Mouse (Mus musculus) heart, embryonic 13.5 days (tissue): Measurements from ENCODE around the gene Tmem171. TPM values are rescaled to one million over a fixed set of nuclear protein-coding genes. Genes with fewer than 3 reads are reported as not detected.
A peak's percentile ranks its signal among the peaks of the same experiment; 100 is the strongest.

Source experiments
- ATAC-seq: fragments of 200-750 bp; cut with Nextera tagmentation; 2 replicates; pipeline ENCODE4 v1.8.0; 2017; ENCODE audit warnings: moderate TSS enrichment; ENCODE audit not compliant: insufficient number of reproducible peaks, low FRiP score, low TSS enrichment; ENCODE audit errors: extremely low read depth
- H3K27ac ChIP-seq: fragments of 300-500 bp; sonication (generic); replicated peaks from 2 replicates; pipeline ENCODE4 v1.5.1; 2015; ENCODE audit warnings: moderate library complexity, mild to moderate bottlenecking, inconsistent platforms
- H3K27me3 ChIP-seq: fragments of 300-500 bp; sonication (generic); replicated peaks from 2 replicates; pipeline ENCODE4 v1.6.1; 2015; ENCODE audit warnings: mild to moderate bottlenecking, inconsistent platforms
- H3K36me3 ChIP-seq: fragments of 300-500 bp; sonication (generic); 2 replicates; pipeline ENCODE4 v1.6.1; 2015; ENCODE audit warnings: mild to moderate bottlenecking, inconsistent platforms
- H3K4me1 ChIP-seq: fragments of 300-500 bp; sonication (generic); 2 replicates; pipeline ENCODE4 v1.6.1; 2015; ENCODE audit warnings: inconsistent platforms
- H3K4me2 ChIP-seq: fragments of 300-500 bp; sonication (generic); 2 replicates; pipeline ENCODE4 v1.6.1; 2015; ENCODE audit warnings: inconsistent platforms, mild to moderate bottlenecking, moderate library complexity
- H3K4me3 ChIP-seq: fragments of 300-500 bp; sonication (generic); 2 replicates; pipeline ENCODE4 v1.5.1; 2015; ENCODE audit warnings: moderate library complexity, mild to moderate bottlenecking, inconsistent platforms
- H3K9ac ChIP-seq: fragments of 300-500 bp; sonication (generic); 2 replicates; pipeline ENCODE4 v1.6.1; 2015; ENCODE audit warnings: inconsistent platforms, mild to moderate bottlenecking, moderate library complexity
- H3K9me3 ChIP-seq: fragments of 300-500 bp; sonication (generic); 2 replicates; pipeline ENCODE4 v1.6.1; 2016; ENCODE audit warnings: inconsistent platforms
- WGBS: fragments of 180-500 bp; shearing (Covaris S2); methylation state at CpG from one replicate; pipeline ENCODE4 v1.1.7; 2015; ENCODE audit warnings: mixed read lengths; 5-methylcytosine and 5-hydroxymethylcytosine counted together
- polyA plus RNA-seq: library from polyadenylated mRNA; unstranded; fragments of >200 nt; fragmentation: Nextera tagmentation; extraction: Ambion mirVana; gene quantifications from 2 replicates; pipeline ENCODE4 v1.2.1, GENCODE M21; 2015

The Tmem171 gene
- polyA plus RNA-seq, 1 experiment from 2014 or later = 1.2 TPM

DNA sequence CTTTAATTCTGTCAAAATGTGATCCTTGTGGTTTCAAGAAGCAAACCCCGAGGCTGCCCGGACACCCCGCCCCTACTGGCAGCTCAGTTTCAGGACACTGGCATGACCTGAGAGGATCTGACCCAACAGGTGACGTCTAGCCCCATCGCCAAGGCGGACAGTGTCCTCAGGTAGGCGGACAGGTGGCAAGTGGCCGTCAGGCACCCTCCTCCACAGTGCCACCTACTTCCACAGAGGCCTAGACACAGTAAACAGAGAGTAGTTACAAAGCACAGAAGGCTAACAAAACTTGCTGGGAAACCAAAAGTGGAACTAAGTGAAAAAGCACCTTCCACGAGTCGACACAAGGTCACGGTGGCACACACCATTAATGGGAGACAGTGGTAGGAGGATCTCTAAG, 1.3 kb downstream of the Tmem171 start:
- ATAC-seq = no peak
- Histone ChIP-seq H3K27ac (no peak overlapping the region), H3K9ac (no peak overlapping the region), H3K4me1 (peaks cover 34% of the 10 kb centered on the region), H3K36me3 (no peaks in the 10 kb centered on the region), H3K9me3 (no peaks in the 10 kb centered on the region), H3K4me2 (no peak overlapping the region), H3K27me3 (peaks cover 41% of the 10 kb centered on the region), H3K4me3 (no peak overlapping the region)
- WGBS = 84% methylated on average over 11 of the region's 11 CpGs

DNA sequence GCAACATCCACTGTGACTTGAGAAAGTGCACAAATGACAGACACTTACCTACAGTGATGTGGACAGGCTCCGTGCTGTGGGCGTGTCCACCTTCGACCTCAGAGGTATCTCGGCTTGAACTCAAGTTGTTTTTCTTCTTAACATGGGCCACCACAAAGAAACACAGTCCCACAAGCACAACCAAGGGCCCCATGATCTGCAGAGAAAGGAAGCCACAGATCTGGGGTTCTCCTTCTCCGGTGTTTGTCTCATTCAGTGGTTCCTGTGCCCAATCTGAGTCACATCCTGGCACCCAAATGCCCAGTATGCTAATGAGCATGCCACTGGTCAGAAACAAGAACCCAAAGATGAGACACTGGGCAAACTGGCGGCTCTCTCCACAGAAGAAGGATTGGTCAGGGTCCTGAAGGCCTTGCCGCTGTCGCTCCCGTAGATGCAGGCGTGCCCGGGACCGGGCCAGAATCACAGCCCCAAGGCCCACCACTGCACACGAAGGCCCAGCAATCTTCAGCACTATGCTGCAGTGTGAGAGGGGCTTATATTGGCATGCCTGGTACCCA, 2.6 kb downstream of the Tmem171 start:
- no peak overlapping the region for H3K4me2 ChIP-seq

DNA sequence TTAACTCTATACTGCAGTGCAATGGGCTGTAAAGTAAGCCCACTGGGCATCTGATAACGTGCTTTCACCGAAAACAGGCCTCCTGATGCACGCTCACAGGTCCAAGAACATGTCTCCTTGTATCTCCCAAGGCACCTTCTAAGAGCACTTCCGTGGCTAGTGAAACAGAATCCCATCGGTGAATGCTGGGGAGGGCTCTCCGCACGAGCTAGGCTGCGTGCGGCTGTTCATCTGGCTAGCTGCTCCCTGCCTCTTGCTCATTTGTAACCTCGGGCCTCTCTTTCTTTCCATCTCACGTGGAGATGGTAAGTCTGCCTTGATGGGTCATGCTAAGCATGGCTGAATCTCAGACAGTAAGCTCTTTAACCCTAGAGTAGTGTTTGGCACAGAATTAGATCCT, 3.7 kb downstream of the Tmem171 start:
- peaks cover 43% of the 10 kb centered on the region for H3K27me3 ChIP-seq
- no peak overlapping the region for H3K4me3 ChIP-seq
- H3K9me3 ChIP-seq = no peaks in the 10 kb centered on the region
- H3K9ac ChIP-seq = no peak overlapping the region
- peaks cover 30% of the 10 kb centered on the region for H3K4me1 ChIP-seq
- no peak for ATAC-seq
- WGBS = 86% methylated on average over 11 of the region's 11 CpGs
- H3K27ac ChIP-seq = no peak overlapping the region
- no peaks in the 10 kb centered on the region for H3K36me3 ChIP-seq
- H3K4me2 ChIP-seq = no peak overlapping the region

More for the DNA sequence above, 2.6 kb downstream of the Tmem171 start:
- ATAC-seq = no peak
- H3K9me3 ChIP-seq = no peaks in the 10 kb centered on the region
- no peak overlapping the region for H3K9ac ChIP-seq
- no peak overlapping the region for H3K27ac ChIP-seq
- no peaks in the 10 kb centered on the region for H3K36me3 ChIP-seq
- no peak overlapping the region for H3K4me3 ChIP-seq
- peaks cover 34% of the 10 kb centered on the region for H3K4me1 ChIP-seq
- 84% methylated on average over 13 of the region's 13 CpGs for WGBS
- H3K27me3 ChIP-seq = peaks cover 48% of the 10 kb centered on the region

DNA sequence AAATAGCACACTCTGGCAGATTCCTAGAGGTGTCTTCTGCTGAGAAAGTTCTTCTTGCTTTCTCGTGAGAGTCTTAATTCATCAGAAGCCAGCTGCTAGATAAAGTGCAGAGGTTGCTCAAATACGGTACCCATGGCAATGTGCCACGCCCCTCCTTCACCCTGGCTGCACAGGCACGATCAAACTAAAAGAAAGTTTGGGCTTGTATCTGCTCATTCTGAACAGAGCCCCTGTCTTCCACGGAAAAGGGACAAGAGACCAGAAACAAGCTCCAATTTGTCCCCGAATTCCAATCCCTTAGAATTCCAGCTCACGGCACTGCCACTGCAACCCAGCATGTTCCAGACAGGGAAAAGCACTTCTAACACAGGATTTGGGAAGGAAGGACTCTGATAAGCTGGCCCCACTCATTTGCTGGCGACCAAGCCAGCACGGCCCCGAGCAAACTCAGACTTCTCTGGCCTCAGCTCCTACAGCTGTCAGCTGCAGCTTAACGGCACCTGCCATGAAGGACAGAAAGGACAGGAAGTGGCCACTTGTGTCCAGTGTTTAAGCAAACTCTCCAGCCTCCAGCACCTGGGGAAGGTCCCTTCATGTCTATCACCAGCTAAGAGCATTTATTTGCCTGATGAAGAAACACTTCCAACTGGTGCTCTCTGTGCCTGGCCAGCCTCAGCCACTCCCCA, 4.9 kb downstream of the Tmem171 start:
- Histone ChIP-seq H3K9ac (peak overlapping the region; percentile 50; the same call in 1 of the 2 replicates), H3K4me3 (peak overlapping the region; percentile 13; the same call in 1 of the 2 replicates), H3K4me1 (peaks cover 18% of the 10 kb centered on the region), H3K4me2 (peak overlapping the region; percentile 54), H3K36me3 (no peaks in the 10 kb centered on the region), H3K27me3 (peaks cover 32% of the 10 kb centered on the region), H3K9me3 (no peaks in the 10 kb centered on the region), H3K27ac (peak overlapping the region; percentile 57)
- peak; percentile 55; the same call in 1 of the 2 replicates for ATAC-seq
- 25% methylated on average over 11 of the region's 11 CpGs for WGBS

DNA sequence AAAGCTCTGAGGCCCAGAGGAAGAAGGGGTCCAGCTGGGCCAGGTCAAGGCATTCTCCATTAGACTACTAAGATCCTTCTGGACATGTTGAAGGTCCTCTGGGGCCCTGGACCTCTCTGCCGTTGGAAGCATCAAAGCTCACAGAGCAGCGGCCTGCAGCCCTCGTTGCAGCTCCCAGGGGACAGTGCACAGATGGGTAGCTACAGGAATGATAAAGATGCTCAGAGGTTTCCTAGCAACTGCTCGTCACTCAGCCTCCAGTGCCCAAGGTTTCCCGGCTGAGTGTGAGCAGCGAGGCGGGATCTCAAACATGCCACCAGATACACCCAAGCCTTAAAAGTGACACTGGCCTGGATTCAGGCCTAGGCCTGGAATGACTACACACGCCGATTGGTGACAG, 6.7 kb downstream of the Tmem171 start:
- Histone ChIP-seq H3K9ac (no peak overlapping the region), H3K9me3 (no peaks in the 10 kb centered on the region), H3K27ac (no peak overlapping the region), H3K4me2 (no peak overlapping the region), H3K27me3 (peaks cover 15% of the 10 kb centered on the region), H3K4me3 (no peak overlapping the region), H3K36me3 (no peaks in the 10 kb centered on the region), H3K4me1 (peaks cover 13% of the 10 kb centered on the region)
- no peak for ATAC-seq
- 62% methylated on average over 9 of the region's 9 CpGs for WGBS

DNA sequence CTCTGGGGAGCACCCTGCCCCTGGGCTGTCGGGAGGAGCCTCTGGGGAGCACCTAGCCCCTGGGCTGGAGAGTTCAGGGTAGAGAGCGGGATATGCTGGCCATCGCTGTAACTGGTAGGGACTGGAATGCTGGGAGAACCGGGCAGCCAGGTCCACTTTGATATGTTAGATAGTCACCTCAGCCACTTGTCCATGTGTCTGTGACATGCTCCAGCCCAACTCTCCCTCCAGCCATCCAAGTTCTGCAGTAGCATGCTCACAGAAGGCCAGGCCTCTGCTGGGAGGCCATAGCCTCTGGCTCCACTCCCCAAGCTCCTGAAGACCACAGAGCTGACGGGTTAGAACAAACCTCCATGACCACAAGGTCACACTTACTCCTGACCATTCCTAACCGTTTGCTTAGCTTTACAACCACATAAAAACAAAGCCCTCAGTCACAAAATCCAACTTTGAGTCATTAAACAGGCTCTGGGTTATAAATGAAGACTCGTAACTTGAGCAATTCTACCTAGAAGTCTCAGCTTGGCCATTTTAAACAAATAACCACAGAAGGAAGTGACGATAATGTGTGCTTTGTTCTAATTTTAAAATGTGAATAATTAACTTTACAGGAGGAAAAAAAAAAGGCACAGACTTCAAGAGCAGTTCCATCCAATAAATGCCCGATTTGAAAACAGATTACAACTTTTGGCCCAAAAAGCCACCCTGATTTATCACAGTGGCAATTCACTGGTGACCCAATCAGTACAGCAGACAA, 10.3 kb downstream of the Tmem171 start:
- no peak overlapping the region for H3K9ac ChIP-seq
- no peaks in the 10 kb centered on the region for H3K9me3 ChIP-seq
- ATAC-seq = no peak
- H3K27me3 ChIP-seq = peaks cover 8% of the 10 kb centered on the region; the same call in 1 of the 2 replicates
- H3K4me2 ChIP-seq = no peak overlapping the region
- no peak overlapping the region for H3K4me3 ChIP-seq
- H3K4me1 ChIP-seq = peaks cover 14% of the 10 kb centered on the region
- no peak overlapping the region for H3K27ac ChIP-seq
- WGBS = 63% methylated on average over 9 of the region's 9 CpGs
- H3K36me3 ChIP-seq = no peaks in the 10 kb centered on the region

DNA sequence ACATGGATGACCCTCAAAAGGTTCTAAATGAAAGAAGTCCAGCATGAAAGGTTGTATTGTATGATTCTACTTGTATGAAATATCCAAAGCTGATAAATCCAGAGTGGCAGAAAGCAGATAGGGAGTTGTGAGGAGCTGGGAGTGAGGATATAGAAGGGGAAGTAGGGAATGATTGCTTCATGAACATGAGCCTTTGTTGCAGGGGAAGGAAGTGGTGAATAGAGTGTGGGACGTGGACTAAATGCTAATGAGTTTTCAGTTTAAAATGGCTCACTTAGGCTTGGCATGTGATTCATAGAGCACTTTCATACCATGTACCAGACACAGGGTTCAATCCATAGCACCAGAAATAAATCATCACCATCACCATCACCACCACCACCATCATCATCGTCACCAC, 11.2 kb downstream of the Tmem171 start:
- no peaks in the 10 kb centered on the region for H3K36me3 ChIP-seq
- no peak overlapping the region for H3K27ac ChIP-seq
- H3K27me3 ChIP-seq = peaks cover 8% of the 10 kb centered on the region; the same call in 1 of the 2 replicates
- H3K9ac ChIP-seq = no peak overlapping the region
- no peak for ATAC-seq
- H3K4me3 ChIP-seq = no peak overlapping the region
- H3K9me3 ChIP-seq = no peaks in the 10 kb centered on the region
- H3K4me1 ChIP-seq = peaks cover 17% of the 10 kb centered on the region
- WGBS = 77% methylated on average over 2 of the region's 2 CpGs
- no peak overlapping the region for H3K4me2 ChIP-seq

DNA sequence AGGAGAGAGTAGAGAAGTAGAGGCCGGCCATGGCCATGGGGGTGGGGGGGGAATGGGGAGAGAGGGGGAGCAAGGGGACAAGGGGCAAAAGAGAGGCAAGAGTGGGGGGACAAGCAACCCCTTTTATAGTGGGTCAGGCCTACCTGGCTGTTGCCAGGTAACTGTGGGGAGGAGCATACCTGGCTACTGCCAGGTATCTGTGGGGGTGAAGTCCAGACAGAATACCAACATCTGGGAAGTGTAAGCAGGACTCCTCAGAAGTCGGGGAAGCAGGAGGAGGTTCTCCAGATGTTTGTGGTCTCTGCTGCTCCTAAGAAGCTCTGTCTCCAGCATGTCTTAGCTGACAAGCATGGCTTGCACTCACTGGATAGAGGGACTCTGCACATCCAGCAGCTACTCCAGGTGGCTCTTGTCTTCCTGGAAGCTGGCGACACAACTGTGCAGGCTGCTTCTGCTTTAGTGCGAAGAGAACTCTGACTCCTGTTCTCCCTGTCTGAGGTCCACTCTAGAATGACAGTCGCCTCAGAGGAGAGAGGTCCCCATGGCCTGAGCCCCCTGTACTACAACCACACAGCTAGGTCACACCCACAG, 14.1 kb downstream of the Tmem171 start:
- Histone ChIP-seq H3K27me3 (no peaks in the 10 kb centered on the region), H3K27ac (no peak overlapping the region), H3K4me3 (no peak overlapping the region), H3K4me1 (peaks cover 17% of the 10 kb centered on the region), H3K9ac (no peak overlapping the region), H3K36me3 (no peaks in the 10 kb centered on the region), H3K9me3 (no peaks in the 10 kb centered on the region), H3K4me2 (no peak overlapping the region)
- no peak for ATAC-seq
- 70% methylated on average over 5 of the region's 5 CpGs for WGBS

DNA sequence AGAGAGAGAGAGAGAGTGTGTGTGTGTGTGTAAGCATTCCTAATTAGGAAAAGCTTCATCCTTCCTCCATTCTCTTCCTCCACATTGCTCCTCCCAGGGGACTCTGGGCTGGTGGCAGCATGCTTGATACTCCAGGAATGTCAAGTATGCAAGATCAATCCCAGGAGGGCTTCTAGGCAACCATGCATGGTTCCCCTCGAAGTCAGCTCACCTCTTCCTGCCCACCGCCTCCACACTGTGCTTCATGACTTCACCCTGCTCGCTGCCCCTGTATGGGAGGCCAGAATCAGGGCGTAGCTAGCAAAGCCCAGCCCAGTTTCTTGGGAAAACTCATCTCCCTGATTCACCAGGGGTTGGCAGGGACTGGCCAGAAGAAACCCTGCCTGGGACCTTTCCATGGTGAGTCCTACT, 15.0 kb downstream of the Tmem171 start:
- Histone ChIP-seq H3K9me3 (no peaks in the 10 kb centered on the region), H3K4me2 (no peak overlapping the region), H3K27me3 (no peaks in the 10 kb centered on the region), H3K27ac (no peak overlapping the region), H3K4me3 (no peak overlapping the region), H3K9ac (no peak overlapping the region), H3K36me3 (no peaks in the 10 kb centered on the region), H3K4me1 (peaks cover 17% of the 10 kb centered on the region)
- 23% methylated on average over 4 of the region's 4 CpGs for WGBS
- ATAC-seq = no peak

DNA sequence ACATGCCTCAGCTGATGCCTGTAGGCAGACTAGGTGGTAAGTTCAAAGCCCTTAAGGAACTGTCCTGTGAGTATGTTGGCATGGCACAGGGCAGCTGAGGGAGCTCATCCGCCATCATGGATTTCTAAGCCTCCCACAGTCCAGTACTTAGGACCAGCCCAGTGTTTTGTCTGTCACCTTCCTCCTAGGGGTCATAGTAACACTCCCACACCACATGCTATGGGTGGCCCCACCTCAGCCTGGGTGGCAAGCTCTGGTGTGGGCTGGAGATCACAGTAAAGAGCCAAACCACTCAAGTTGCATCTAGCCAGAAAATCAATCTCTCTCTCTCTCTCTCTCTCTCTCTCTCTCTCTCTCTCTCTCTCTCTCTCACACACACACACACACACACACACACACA, 15.4 kb downstream of the Tmem171 start:
- Histone ChIP-seq H3K36me3 (no peaks in the 10 kb centered on the region), H3K27me3 (no peaks in the 10 kb centered on the region), H3K4me3 (no peak overlapping the region), H3K4me2 (no peak overlapping the region), H3K9me3 (no peaks in the 10 kb centered on the region), H3K9ac (no peak overlapping the region), H3K4me1 (peaks cover 17% of the 10 kb centered on the region), H3K27ac (no peak overlapping the region)
- ATAC-seq = no peak
- 95% methylated on average over 1 of the region's 1 CpGs for WGBS

DNA sequence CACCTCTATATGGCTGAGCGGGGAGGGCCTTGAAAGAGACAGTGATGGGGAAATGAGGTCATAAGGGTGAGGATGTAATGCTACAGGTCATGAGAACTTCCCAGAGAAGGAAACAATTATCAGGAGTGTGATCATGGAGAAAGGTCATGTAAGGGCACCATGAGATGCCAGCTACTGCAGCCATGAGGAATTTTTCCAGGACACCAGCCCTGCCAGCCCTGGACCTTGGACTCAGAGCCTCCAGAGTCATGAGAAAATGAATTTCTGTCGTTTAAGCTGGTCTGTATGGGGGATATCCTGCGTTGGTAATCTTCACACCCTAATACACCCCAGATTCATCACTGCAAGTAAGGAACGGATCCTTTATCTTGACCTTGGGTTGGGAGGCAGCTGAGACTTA, 20.7 kb downstream of the Tmem171 start:
- H3K27me3 ChIP-seq = no peaks in the 10 kb centered on the region
- no peaks in the 10 kb centered on the region for H3K9me3 ChIP-seq
- H3K36me3 ChIP-seq = no peaks in the 10 kb centered on the region
- no peak overlapping the region for H3K9ac ChIP-seq
- no peak overlapping the region for H3K4me3 ChIP-seq
- 65% methylated on average over 4 of the region's 4 CpGs for WGBS
- H3K27ac ChIP-seq = no peak overlapping the region
- no peak overlapping the region for H3K4me2 ChIP-seq
- no peaks in the 10 kb centered on the region for H3K4me1 ChIP-seq
- no peak for ATAC-seq
